Mouse (Mus musculus) hindbrain, embryonic 12.5 days (tissue): Measurements from ENCODE around the gene Gm20388. TPM values are rescaled to one million over a fixed set of nuclear protein-coding genes. Genes with fewer than 3 reads are reported as not detected.

Experiments
- ATAC-seq: fragments of 200-750 bp; cut with Nextera tagmentation; 2 replicates; pipeline ENCODE4 v1.8.0; 2017; ENCODE audit warnings: moderate TSS enrichment; ENCODE audit not compliant: low FRiP score
- H3K27ac ChIP-seq: fragments of 300-500 bp; sonication (generic); 2 replicates; pipeline ENCODE4 v1.5.1; 2016; ENCODE audit warnings: mild to moderate bottlenecking
- H3K27me3 ChIP-seq: fragments of 300-500 bp; sonication (generic); 2 replicates; pipeline ENCODE4 v1.6.1; 2016; ENCODE audit warnings: mild to moderate bottlenecking
- H3K36me3 ChIP-seq: fragments of 300-500 bp; sonication (generic); 2 replicates; pipeline ENCODE4 v1.6.1; 2016; ENCODE audit warnings: mild to moderate bottlenecking
- H3K4me1 ChIP-seq: fragments of 300-500 bp; sonication (generic); 2 replicates; pipeline ENCODE4 v1.6.1; 2016
- H3K4me2 ChIP-seq: fragments of 300-500 bp; sonication (generic); replicated peaks from 2 replicates; pipeline ENCODE4 v1.6.1; 2016; ENCODE audit warnings: mild to moderate bottlenecking
- H3K4me3 ChIP-seq: fragments of 300-500 bp; sonication (generic); 2 replicates; pipeline ENCODE4 v1.5.1; 2016; ENCODE audit warnings: mild to moderate bottlenecking
- H3K9ac ChIP-seq: fragments of 300-500 bp; sonication (generic); 2 replicates; pipeline ENCODE4 v1.6.1; 2016; ENCODE audit warnings: mild to moderate bottlenecking, moderate library complexity
- H3K9me3 ChIP-seq: fragments of 300-500 bp; sonication (generic); replicated peaks from 2 replicates; pipeline ENCODE4 v1.6.1; 2016; ENCODE audit warnings: mild to moderate bottlenecking
- WGBS: fragments of 180-500 bp; shearing (Covaris S2); methylation state at CpG from one replicate; pipeline ENCODE4 v1.1.7; 2016; 5-methylcytosine and 5-hydroxymethylcytosine counted together
- polyA plus RNA-seq: library from polyadenylated mRNA; unstranded; fragments of >200 nt; fragmentation: Nextera tagmentation; extraction: Ambion mirVana; gene quantifications from 2 replicates; pipeline ENCODE4 v1.2.1, GENCODE M21; 2016

Gene Gm20388
- polyA plus RNA-seq, 1 experiment from 2014 or later = not detected

DNA sequence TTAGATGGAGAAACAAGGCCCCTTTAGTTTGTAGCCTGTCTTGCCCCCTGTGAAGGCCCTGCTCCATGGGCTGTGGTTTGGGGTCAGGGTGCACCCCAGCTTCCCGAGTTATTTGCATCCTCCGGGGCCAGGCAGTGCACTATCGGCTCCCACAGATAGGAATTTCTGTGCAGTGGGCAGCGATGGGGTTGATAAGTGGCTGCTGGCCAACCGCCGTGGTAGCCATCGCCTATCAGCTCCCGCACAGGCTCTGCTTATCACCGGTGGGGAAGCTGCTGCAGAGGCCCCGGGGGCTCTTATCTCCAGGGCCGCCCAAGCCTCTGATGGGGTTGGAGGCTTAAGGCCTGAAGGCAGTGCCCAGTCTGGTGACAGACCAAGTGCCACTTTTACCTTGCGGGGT lies 2398.6 kb downstream of the Gm20388 start:
- WGBS = 79% methylated on average over 12 of the region's 12 CpGs
- H3K9ac ChIP-seq = no peak overlapping the region

DNA sequence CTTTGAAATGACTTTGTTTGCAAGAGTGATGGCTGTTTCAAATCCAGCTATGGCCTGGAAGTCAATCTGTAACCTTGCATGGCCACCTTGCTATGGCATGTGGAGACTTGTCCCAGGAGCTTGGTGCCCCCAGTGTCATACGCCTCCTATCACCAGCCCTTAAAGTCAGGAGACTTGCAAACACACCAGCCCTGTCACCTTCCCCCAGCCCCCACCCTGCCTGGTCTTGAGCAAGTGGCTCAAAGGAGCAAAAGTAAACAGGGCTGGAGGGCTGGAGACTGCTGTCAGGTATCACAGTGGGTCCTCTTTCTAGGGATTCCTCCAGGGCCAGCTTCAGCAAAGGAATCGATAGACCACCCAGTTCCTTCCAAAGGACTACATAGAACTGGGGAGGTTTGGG lies 2400.5 kb downstream of the Gm20388 start:
- no peak overlapping the region for H3K9ac ChIP-seq
- no peak overlapping the region for H3K4me3 ChIP-seq
- no peaks in the 10 kb centered on the region; the same call in 1 of the 2 replicates for H3K27me3 ChIP-seq
- H3K27ac ChIP-seq = no peak overlapping the region
- WGBS = 70% methylated on average over 2 of the region's 2 CpGs
- ATAC-seq = no peak
- H3K36me3 ChIP-seq = no peaks in the 10 kb centered on the region
- H3K4me1 ChIP-seq = peaks cover 24% of the 10 kb centered on the region
- H3K9me3 ChIP-seq = no peaks in the 10 kb centered on the region
- H3K4me2 ChIP-seq = no peak overlapping the region

More for the DNA sequence above, 2398.6 kb downstream of the Gm20388 start:
- Histone ChIP-seq H3K9me3 (no peaks in the 10 kb centered on the region), H3K4me2 (no peak overlapping the region), H3K27me3 (no peaks in the 10 kb centered on the region), H3K36me3 (no peaks in the 10 kb centered on the region), H3K4me3 (no peak overlapping the region), H3K27ac (no peak overlapping the region), H3K4me1 (peaks cover 20% of the 10 kb centered on the region)
- ATAC-seq = no peak

DNA sequence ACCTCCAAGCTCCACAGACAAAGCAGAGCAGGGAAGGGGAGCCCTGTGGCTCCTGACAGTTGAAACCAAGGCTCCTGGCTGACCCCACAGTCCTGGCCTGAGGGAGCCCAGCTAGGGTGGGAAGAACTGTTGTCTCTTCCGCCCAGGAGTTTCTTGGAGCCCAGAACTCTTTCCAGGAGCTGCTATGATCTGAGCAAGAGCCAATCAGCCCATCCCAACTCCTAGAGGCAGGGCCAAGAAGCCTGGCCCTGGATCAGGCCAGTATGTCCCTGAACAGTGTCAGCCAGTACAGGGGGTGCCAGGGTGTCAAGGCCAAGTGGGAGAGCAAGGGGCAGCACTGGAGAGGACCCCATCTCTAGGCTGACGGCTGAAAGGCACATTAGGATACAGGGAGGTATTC lies 2401.9 kb downstream of the Gm20388 start:
- Histone ChIP-seq H3K27ac (no peak overlapping the region), H3K4me1 (peaks cover 20% of the 10 kb centered on the region)
- 69% methylated on average over 2 of the region's 2 CpGs for WGBS

DNA sequence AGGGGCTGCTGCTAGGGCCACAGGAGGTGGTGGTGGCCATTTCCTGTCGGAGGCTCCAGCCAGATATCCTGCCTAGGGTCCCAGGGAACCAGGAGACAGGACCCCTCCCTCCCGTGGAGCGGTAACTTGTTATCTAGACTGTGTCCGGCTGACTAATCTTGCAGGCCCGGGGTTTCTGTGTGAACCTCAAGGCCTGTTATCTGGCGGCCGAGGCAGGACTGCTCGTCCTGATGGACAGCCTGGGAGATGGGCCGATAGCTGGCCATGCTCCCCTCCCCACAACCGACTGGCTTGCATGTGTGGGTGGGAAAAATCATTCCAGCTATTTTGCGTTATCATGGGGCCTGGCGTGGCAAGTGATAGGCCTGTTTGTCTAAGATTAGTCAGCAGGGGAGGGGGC lies 2402.7 kb downstream of the Gm20388 start:
- H3K9me3 ChIP-seq = no peaks in the 10 kb centered on the region
- peaks cover 21% of the 10 kb centered on the region for H3K4me1 ChIP-seq
- 64% methylated on average over 12 of the region's 12 CpGs for WGBS
- H3K27me3 ChIP-seq = peaks cover 2% of the 10 kb centered on the region
- H3K27ac ChIP-seq = no peak overlapping the region
- H3K4me2 ChIP-seq = no peak overlapping the region
- no peak for ATAC-seq
- H3K36me3 ChIP-seq = no peaks in the 10 kb centered on the region
- no peak overlapping the region for H3K9ac ChIP-seq
- no peak overlapping the region for H3K4me3 ChIP-seq

More for the DNA sequence above, 2401.9 kb downstream of the Gm20388 start:
- no peak for ATAC-seq
- Histone ChIP-seq H3K9ac (no peak overlapping the region), H3K4me3 (no peak overlapping the region), H3K4me2 (no peak overlapping the region), H3K36me3 (no peaks in the 10 kb centered on the region), H3K27me3 (no peaks in the 10 kb centered on the region; the same call in 1 of the 2 replicates), H3K9me3 (no peaks in the 10 kb centered on the region)

DNA sequence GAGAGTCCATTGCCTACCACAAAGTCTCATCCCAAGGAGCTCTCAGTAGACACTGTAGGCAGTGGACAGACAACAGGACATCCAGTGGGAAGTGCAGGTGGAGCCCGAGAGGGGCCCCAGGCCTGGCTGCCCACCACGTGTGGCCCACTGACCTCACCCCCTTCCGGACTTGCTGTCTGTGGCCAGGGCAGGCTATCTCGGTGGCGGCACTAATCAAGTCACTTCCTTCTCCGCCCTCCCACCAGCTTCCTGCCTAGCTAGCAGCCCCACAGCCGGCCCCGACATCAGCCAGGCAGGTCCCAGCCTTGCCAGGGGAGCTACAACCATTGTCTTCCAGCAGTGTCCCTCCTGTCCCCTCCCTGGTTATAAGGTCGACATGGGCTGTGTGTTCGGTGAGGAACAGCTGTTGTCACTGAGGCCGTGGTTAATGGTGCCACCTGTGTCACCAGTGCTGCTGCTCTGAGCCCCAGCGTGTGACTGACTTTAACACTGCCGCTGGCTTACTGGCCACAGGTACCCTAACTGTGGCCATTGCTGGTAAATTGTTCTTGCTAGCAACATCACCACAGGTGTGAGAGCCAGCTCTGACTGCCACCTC lies 2404.4 kb downstream of the Gm20388 start:
- 50% methylated on average over 13 of the region's 13 CpGs for WGBS
- H3K4me2 ChIP-seq = no peak overlapping the region
- peaks cover 30% of the 10 kb centered on the region for H3K4me1 ChIP-seq
- H3K27me3 ChIP-seq = peaks cover 4% of the 10 kb centered on the region
- H3K4me3 ChIP-seq = no peak overlapping the region
- no peak overlapping the region for H3K27ac ChIP-seq
- H3K9me3 ChIP-seq = no peaks in the 10 kb centered on the region
- no peaks in the 10 kb centered on the region for H3K36me3 ChIP-seq
- ATAC-seq = no peak
- no peak overlapping the region for H3K9ac ChIP-seq

DNA sequence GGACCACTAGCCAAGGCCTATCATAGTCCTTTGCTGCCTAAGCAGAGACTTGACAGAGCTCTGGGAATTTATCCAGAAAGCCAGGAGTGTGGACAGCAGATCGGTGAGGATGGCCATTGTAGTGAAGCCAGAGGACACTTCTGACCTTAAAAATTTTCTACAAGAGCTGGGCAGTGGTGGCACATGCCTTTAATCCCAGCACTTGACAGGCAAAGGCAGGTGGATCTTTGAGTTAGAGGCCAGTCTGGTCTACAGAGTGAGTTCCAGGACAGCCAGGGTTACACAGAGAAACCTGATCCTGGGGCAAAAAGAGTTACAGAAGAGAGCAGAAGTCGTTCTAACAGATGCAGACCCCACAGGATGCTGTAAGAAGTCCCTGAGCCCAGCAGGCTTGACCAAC lies 2405.8 kb downstream of the Gm20388 start:
- 67% methylated on average over 2 of the region's 2 CpGs for WGBS
- Histone ChIP-seq H3K27ac (no peak overlapping the region), H3K9me3 (no peaks in the 10 kb centered on the region), H3K4me3 (no peak overlapping the region), H3K36me3 (no peaks in the 10 kb centered on the region), H3K4me2 (no peak overlapping the region), H3K9ac (no peak overlapping the region), H3K4me1 (peaks cover 44% of the 10 kb centered on the region), H3K27me3 (peaks cover 4% of the 10 kb centered on the region)
- no peak for ATAC-seq

DNA sequence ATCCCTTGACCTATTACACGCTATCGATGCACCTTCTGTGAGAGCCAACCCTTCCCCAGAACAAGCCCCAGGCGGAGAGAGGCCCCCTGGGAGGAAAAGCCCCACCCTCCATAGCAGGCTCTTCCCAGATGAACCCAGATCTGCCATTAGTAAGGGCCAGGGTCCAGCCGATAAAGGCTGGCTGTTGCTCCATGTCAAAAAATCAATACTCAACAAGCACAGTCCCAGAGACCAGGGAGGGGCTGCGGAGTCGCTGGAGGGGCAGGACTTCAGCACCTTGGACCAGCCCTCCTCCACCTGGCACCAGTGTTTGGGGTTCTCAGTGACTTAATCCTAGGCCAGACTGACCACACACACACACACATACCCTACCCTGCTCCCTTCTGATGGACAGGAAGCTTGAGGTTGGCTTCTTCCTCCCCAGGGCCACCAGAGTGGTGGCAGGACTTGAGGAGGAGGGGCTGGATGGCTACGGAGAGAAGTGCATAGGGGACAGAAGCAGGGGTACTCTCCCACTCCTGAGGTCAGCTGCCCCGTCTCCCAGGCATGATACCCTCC lies 2407.4 kb downstream of the Gm20388 start:
- H3K4me1 ChIP-seq = peaks cover 47% of the 10 kb centered on the region

DNA sequence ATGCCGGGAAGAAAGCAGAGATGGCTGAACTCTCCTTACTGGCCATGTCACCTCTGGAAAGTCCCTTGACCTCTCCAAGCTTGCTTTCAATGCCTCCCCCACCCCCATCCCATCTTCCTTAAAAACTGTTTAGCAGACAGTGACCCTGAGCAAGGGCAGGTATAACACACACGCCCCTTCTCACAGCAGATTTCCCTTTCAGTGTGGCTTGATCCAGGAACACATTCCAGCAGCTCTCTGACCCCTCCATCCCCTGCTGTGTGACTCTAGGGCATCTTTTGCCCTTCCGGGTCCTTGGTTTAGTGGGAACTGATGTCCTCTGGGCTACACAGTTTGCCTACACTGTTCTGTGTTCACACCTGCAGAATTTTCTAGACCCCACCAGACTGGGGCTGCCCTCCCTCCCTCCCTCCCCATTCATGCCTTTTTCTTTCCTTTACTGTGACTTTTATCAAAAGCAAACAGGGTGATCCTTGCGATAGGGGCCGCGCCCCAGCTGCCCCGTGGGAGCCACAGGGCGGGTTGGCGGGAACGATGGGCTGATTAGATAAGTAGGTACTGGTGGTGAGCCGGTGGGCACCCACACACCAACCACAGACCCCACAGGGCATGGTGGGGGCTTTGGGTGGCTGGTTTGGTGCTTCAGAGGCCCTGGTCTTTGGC lies 2408.5 kb downstream of the Gm20388 start:
- WGBS = 67% methylated on average over 11 of the region's 11 CpGs
- H3K36me3 ChIP-seq = no peaks in the 10 kb centered on the region
- peaks cover 54% of the 10 kb centered on the region for H3K4me1 ChIP-seq
- H3K9ac ChIP-seq = no peak overlapping the region
- no peak for ATAC-seq
- no peaks in the 10 kb centered on the region for H3K9me3 ChIP-seq
- H3K4me2 ChIP-seq = no peak overlapping the region
- peaks cover 4% of the 10 kb centered on the region for H3K27me3 ChIP-seq
- no peak overlapping the region for H3K4me3 ChIP-seq
- H3K27ac ChIP-seq = no peak overlapping the region

More for the DNA sequence above, 2407.4 kb downstream of the Gm20388 start:
- peaks cover 4% of the 10 kb centered on the region for H3K27me3 ChIP-seq
- H3K9me3 ChIP-seq = no peaks in the 10 kb centered on the region
- H3K4me2 ChIP-seq = no peak overlapping the region
- ATAC-seq = no peak
- H3K27ac ChIP-seq = no peak overlapping the region
- no peaks in the 10 kb centered on the region for H3K36me3 ChIP-seq
- H3K4me3 ChIP-seq = no peak overlapping the region
- no peak overlapping the region for H3K9ac ChIP-seq
- 65% methylated on average over 7 of the region's 8 CpGs for WGBS

DNA sequence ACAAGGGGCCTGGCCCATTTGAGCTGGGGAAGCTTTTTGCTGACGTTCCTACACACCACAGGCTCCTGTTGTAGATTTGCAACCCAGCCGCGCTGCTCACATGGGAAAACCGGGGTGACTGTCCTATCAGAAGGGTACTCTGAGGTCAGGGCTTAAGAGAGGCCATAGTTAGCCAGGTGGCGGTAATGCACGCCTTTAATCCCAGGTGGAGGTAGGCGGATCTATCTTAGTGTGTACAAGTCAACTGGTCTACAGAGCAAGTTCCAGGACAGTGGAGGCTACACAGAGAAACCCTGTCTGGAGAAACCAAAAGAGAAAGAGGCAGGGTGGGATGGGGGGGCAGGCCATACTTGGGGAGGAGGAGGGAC lies 2409.1 kb downstream of the Gm20388 start:
- no peak overlapping the region for H3K9ac ChIP-seq
- H3K4me1 ChIP-seq = peaks cover 54% of the 10 kb centered on the region
- H3K4me2 ChIP-seq = no peak overlapping the region
- no peaks in the 10 kb centered on the region for H3K36me3 ChIP-seq
- WGBS = 72% methylated on average over 7 of the region's 7 CpGs
- H3K4me3 ChIP-seq = no peak overlapping the region
- no peaks in the 10 kb centered on the region for H3K9me3 ChIP-seq
- peaks cover 4% of the 10 kb centered on the region for H3K27me3 ChIP-seq
- no peak overlapping the region for H3K27ac ChIP-seq
- no peak for ATAC-seq

DNA sequence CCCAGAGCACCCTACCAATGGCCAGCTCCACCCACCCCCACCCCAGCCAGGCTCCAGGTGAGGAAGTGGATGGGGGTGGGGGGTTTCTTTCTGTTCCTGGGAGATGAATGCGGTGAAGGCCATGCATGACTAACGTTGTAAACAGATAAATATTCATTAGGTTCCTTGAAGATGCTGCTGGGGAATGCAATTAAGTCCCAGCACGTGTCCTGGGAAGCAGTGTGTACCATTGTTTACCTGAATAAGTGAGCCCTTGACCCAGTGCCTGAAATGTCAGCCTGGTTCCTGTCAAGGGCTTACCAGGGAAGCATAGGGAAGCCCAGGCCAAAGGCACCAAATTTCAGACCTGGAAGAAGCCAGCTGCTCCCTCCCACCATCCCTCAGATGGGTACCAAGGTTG lies 2409.9 kb downstream of the Gm20388 start:
- no peak overlapping the region for H3K4me2 ChIP-seq
- peak overlapping the region; percentile 40; the same call in 1 of the 2 replicates for H3K27ac ChIP-seq
- H3K9me3 ChIP-seq = no peaks in the 10 kb centered on the region
- H3K27me3 ChIP-seq = peaks cover 4% of the 10 kb centered on the region; the same call in 1 of the 2 replicates
- no peak for ATAC-seq
- H3K4me3 ChIP-seq = no peak overlapping the region
- 0 out of 2 replicates have a peak overlapping the region, but pooled peaks have one; percentile 4 for H3K9ac ChIP-seq
- peaks cover 55% of the 10 kb centered on the region for H3K4me1 ChIP-seq
- WGBS = 12% methylated on average over 3 of the region's 3 CpGs
- no peaks in the 10 kb centered on the region for H3K36me3 ChIP-seq

DNA sequence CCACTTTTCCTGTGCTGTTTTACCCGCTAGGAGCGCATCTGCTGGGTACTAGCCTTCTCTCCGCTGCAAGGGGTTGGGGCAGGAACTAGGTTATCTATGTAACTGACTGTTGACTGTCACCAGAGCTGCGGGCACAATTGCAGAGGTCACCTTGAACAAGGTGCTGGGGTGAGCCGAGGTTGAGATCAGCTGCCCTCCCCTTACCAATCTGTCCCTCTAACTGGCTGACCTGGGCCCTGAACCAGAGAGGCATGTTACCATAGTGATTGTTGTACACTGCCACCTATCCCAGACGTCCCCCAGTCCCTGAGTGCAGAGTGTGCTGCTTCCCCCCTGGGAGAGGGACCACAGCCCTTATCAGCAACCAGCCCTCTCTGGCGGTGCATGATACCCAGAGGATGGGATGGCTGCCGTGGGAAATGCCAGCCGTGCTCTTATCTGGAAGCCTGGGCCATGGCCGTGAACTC lies 2410.8 kb downstream of the Gm20388 start:
- H3K4me1 ChIP-seq = peaks cover 64% of the 10 kb centered on the region
- 67% methylated on average over 10 of the region's 10 CpGs for WGBS
- H3K9ac ChIP-seq = 0 out of 2 replicates have a peak overlapping the region, but pooled peaks have one; percentile 25
- H3K4me3 ChIP-seq = no peak overlapping the region
- no peaks in the 10 kb centered on the region for H3K36me3 ChIP-seq
- peaks cover 8% of the 10 kb centered on the region; the same call in 1 of the 2 replicates for H3K27me3 ChIP-seq
- no peak for ATAC-seq
- no peak overlapping the region for H3K4me2 ChIP-seq
- H3K27ac ChIP-seq = peak overlapping the region; percentile 40; the same call in 1 of the 2 replicates
- H3K9me3 ChIP-seq = no peaks in the 10 kb centered on the region

DNA sequence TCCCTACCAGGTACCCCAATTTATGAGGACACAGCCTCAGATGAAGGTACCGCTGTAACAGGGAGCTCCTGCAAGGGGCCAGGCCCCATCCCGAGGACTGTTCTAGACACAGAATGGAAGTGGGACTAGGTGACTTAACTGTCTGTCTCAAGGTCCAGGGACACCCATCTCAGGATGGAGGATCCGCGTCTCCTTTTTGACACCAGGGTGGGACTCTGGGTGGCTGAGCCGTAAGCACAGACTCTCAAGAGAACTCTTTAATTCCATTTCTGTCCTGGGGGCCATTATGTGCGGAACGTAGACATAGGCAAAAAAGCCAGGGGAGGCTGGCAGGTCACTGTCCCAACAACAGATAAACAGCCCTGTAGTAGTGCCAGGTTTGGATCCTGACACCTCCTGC lies 2411.5 kb downstream of the Gm20388 start:
- H3K4me1 ChIP-seq = peaks cover 64% of the 10 kb centered on the region

More for the DNA sequence above, 2411.5 kb downstream of the Gm20388 start:
- Histone ChIP-seq H3K9ac (no peak overlapping the region), H3K4me2 (no peak overlapping the region), H3K4me3 (no peak overlapping the region), H3K27me3 (peaks cover 8% of the 10 kb centered on the region; the same call in 1 of the 2 replicates), H3K36me3 (no peaks in the 10 kb centered on the region), H3K9me3 (no peaks in the 10 kb centered on the region), H3K27ac (no peak overlapping the region)
- ATAC-seq = no peak
- 85% methylated on average over 7 of the region's 7 CpGs for WGBS
